Mouse (Mus musculus) testis, adult 2 months (tissue): ENCODE measurements around the gene Nedd9.

ENCODE experiments used
- CTCF ChIP-seq: fragments of 200-500 bp; IDR thresholded peaks from 2 replicates; pipeline ENCODE4 v1.5.1; 2012; ENCODE audit warnings: low read depth, mild to moderate bottlenecking, inconsistent platforms, low read length, moderate library complexity; ENCODE audit not compliant: control insufficient read depth, insufficient read depth, insufficient replicate concordance
- POLR2A ChIP-seq: fragments of 200-500 bp; IDR thresholded peaks from 2 replicates; pipeline ENCODE4 v1.6.1; 2012; ENCODE audit warnings: low read depth, mild to moderate bottlenecking, inconsistent platforms, low read length, moderate library complexity; ENCODE audit not compliant: control insufficient read depth

- no peak for TF ChIP-seq POLR2A
- TF ChIP-seq CTCF, result no peak
Measured at GRCm38 (mm10) chr13:41517193-41517592, 30.0 kb upstream of the Nedd9 start.
